Mouse (Mus musculus): ENCODE data around the gene Gm32742. TPM values are rescaled to one million over a fixed set of nuclear protein-coding genes. Genes with fewer than 3 reads are reported as not detected.
"Not testable (repeated sequence)": the region's sequence is repeated elsewhere in the genome, so short reads cannot be mapped to it uniquely, and the experiment has no call there.

The Gm32742 gene
- polyA plus RNA-seq, 1 experiment: 0.52 TPM

GRCm38 (mm10) chr9:51152079-51152752 is 13.1 kb downstream of the Gm32742 start:
- Histone ChIP-seq H3K4me3 (ENCODE audit: low read depth, low read length) (no peak overlapping the region), H3K4me1 (ENCODE audit: control insufficient read depth, insufficient read depth, insufficient read length, low read length) (no peaks in the 10 kb centered on the region), H3K27me3 (ENCODE audit: control insufficient read depth, insufficient read depth, low read length) (no peaks in the 10 kb centered on the region), H3K27ac (ENCODE audit: insufficient read depth, low read depth, low read length) (no peak overlapping the region), H3K36me3 (ENCODE audit: control insufficient read depth, insufficient read depth, low read length) (no peaks in the 10 kb centered on the region)
- TF ChIP-seq POLR2A (IDR thresholded peaks at IDR 0.05; ENCODE audit: low read depth, low read length) (no peak), CTCF (IDR thresholded peaks at IDR 0.05; ENCODE audit: extremely low read depth, insufficient read length, insufficient replicate concordance, low read depth, low read length) (peak; percentile 39; the same call in 1 of the 2 replicates)
- 20% methylated on average over 13 of the region's 13 CpGs for WGBS

- Histone ChIP-seq H3K4me1 (ENCODE audit: control insufficient read depth, insufficient read depth, insufficient read length, low read length) (no peaks in the 10 kb centered on the region), H3K27ac (ENCODE audit: insufficient read depth, low read depth, low read length) (no peak overlapping the region), H3K36me3 (ENCODE audit: control insufficient read depth, insufficient read depth, low read length) (no peaks in the 10 kb centered on the region), H3K27me3 (ENCODE audit: control insufficient read depth, insufficient read depth, low read length) (no peaks in the 10 kb centered on the region), H3K4me3 (ENCODE audit: low read depth, low read length) (no peak overlapping the region)
- WGBS: 84% methylated on average over 5 of the region's 5 CpGs
- TF ChIP-seq CTCF (IDR thresholded peaks at IDR 0.05; ENCODE audit: extremely low read depth, insufficient read length, insufficient replicate concordance, low read depth, low read length) (no peak), POLR2A (IDR thresholded peaks at IDR 0.05; ENCODE audit: low read depth, low read length) (no peak)
Observed at GRCm38 (mm10) chr9:51147294-51147693, 18.0 kb downstream of the Gm32742 start.

- H3K4me3 ChIP-seq (ENCODE audit: low read depth, low read length): no peak overlapping the region
- no peak for TF ChIP-seq CTCF (IDR thresholded peaks at IDR 0.05; ENCODE audit: extremely low read depth, insufficient read length, insufficient replicate concordance, low read depth, low read length)
- no peak for TF ChIP-seq POLR2A (IDR thresholded peaks at IDR 0.05; ENCODE audit: low read depth, low read length)
- H3K27me3 ChIP-seq (ENCODE audit: control insufficient read depth, insufficient read depth, low read length): no peaks in the 10 kb centered on the region
- H3K4me1 ChIP-seq (ENCODE audit: control insufficient read depth, insufficient read depth, insufficient read length, low read length): no peaks in the 10 kb centered on the region
- no peak overlapping the region for H3K27ac ChIP-seq (ENCODE audit: insufficient read depth, low read depth, low read length)
- H3K36me3 ChIP-seq (ENCODE audit: control insufficient read depth, insufficient read depth, low read length): no peaks in the 10 kb centered on the region
- WGBS: 20% methylated on average over 4 of the region's 4 CpGs
Observed at GRCm38 (mm10) chr9:51146496-51146895, 18.8 kb downstream of the Gm32742 start.

GRCm38 (mm10) chr9:51144218-51144617 is 21.1 kb downstream of the Gm32742 start:
- H3K27ac ChIP-seq (ENCODE audit: insufficient read depth, low read depth, low read length): no peak overlapping the region
- H3K27me3 ChIP-seq (ENCODE audit: control insufficient read depth, insufficient read depth, low read length): no peaks in the 10 kb centered on the region
- TF ChIP-seq POLR2A (IDR thresholded peaks at IDR 0.05; ENCODE audit: low read depth, low read length) (no peak), CTCF (IDR thresholded peaks at IDR 0.05; ENCODE audit: extremely low read depth, insufficient read length, insufficient replicate concordance, low read depth, low read length) (no peak)
- 73% methylated on average over 6 of the region's 6 CpGs for WGBS
- no peak overlapping the region for H3K4me3 ChIP-seq (ENCODE audit: low read depth, low read length)
- H3K4me1 ChIP-seq (ENCODE audit: control insufficient read depth, insufficient read depth, insufficient read length, low read length): no peaks in the 10 kb centered on the region
- H3K36me3 ChIP-seq (ENCODE audit: control insufficient read depth, insufficient read depth, low read length): no peaks in the 10 kb centered on the region

GRCm38 (mm10) chr9:51143437-51143836 is 21.9 kb downstream of the Gm32742 start:
- no peaks in the 10 kb centered on the region for H3K27me3 ChIP-seq (ENCODE audit: control insufficient read depth, insufficient read depth, low read length)
- no peaks in the 10 kb centered on the region for H3K36me3 ChIP-seq (ENCODE audit: control insufficient read depth, insufficient read depth, low read length)
- no peak overlapping the region for H3K27ac ChIP-seq (ENCODE audit: insufficient read depth, low read depth, low read length)
- WGBS: 83% methylated on average over 1 of the region's 1 CpGs
- H3K4me1 ChIP-seq (ENCODE audit: control insufficient read depth, insufficient read depth, insufficient read length, low read length): no peaks in the 10 kb centered on the region
- TF ChIP-seq CTCF (IDR thresholded peaks at IDR 0.05; ENCODE audit: extremely low read depth, insufficient read length, insufficient replicate concordance, low read depth, low read length): no peak
- no peak for TF ChIP-seq POLR2A (IDR thresholded peaks at IDR 0.05; ENCODE audit: low read depth, low read length)
- no peak overlapping the region for H3K4me3 ChIP-seq (ENCODE audit: low read depth, low read length)

- TF ChIP-seq CTCF (IDR thresholded peaks at IDR 0.05; ENCODE audit: extremely low read depth, insufficient read length, insufficient replicate concordance, low read depth, low read length): no peak
- no peak for TF ChIP-seq POLR2A (IDR thresholded peaks at IDR 0.05; ENCODE audit: low read depth, low read length)
- Histone ChIP-seq H3K4me1 (ENCODE audit: control insufficient read depth, insufficient read depth, insufficient read length, low read length) (no peaks in the 10 kb centered on the region), H3K4me3 (ENCODE audit: low read depth, low read length) (no peak overlapping the region), H3K36me3 (ENCODE audit: control insufficient read depth, insufficient read depth, low read length) (no peaks in the 10 kb centered on the region), H3K27ac (ENCODE audit: insufficient read depth, low read depth, low read length) (no peak overlapping the region), H3K27me3 (ENCODE audit: control insufficient read depth, insufficient read depth, low read length) (no peaks in the 10 kb centered on the region)
- WGBS: 79% methylated on average over 3 of the region's 3 CpGs
Observed at GRCm38 (mm10) chr9:51140711-51141110, 24.6 kb downstream of the Gm32742 start.

- H3K27ac ChIP-seq (ENCODE audit: insufficient read depth, low read depth, low read length); H3K36me3 ChIP-seq (ENCODE audit: control insufficient read depth, insufficient read depth, low read length); H3K27me3 ChIP-seq (ENCODE audit: control insufficient read depth, insufficient read depth, low read length); H3K4me3 ChIP-seq (ENCODE audit: low read depth, low read length); H3K4me1 ChIP-seq (ENCODE audit: control insufficient read depth, insufficient read depth, insufficient read length, low read length): not testable (repeated sequence)
- WGBS: 63% methylated on average over 1 of the region's 1 CpGs
Observed at GRCm38 (mm10) chr9:51139401-51139800, 25.9 kb downstream of the Gm32742 start.

All from small intestine, adult 2 months (tissue).